Mouse (Mus musculus) kidney, adult 2 months (tissue): ENCODE measurements around the gene Cyp27b1. TPM values are rescaled to one million over a fixed set of nuclear protein-coding genes. Genes with fewer than 3 reads are reported as not detected.

ENCODE experiments used
- DNase-seq: peaks from one replicate; pipeline ENCODE4 v3.0.0; 2021
- H3K27ac ChIP-seq: fragments of 200-500 bp; 2 replicates; pipeline ENCODE4 v1.5.1; 2012; ENCODE audit warnings: low read depth, low read length, control low read depth, inconsistent platforms; ENCODE audit not compliant: insufficient read depth
- H3K27me3 ChIP-seq: fragments of 200-500 bp; replicated peaks from 2 replicates; pipeline ENCODE4 v1.6.1; 2012; ENCODE audit warnings: mild to moderate bottlenecking, moderate library complexity, low read length, inconsistent platforms; ENCODE audit not compliant: control insufficient read depth, insufficient read depth
- H3K36me3 ChIP-seq: fragments of 200-500 bp; 2 replicates; pipeline ENCODE4 v1.6.1; 2012; ENCODE audit warnings: mild to moderate bottlenecking, moderate library complexity, low read length, inconsistent platforms; ENCODE audit not compliant: control insufficient read depth, insufficient read depth
- H3K4me1 ChIP-seq: fragments of 200-500 bp; 2 replicates; pipeline ENCODE4 v1.6.1; 2011; ENCODE audit warnings: low read length; ENCODE audit not compliant: control insufficient read depth, insufficient read depth
- H3K4me3 ChIP-seq: fragments of 200-500 bp; 2 replicates; pipeline ENCODE4 v1.5.1; 2011; ENCODE audit warnings: mild to moderate bottlenecking, low read depth, low read length, control low read depth; ENCODE audit not compliant: insufficient read depth
- CTCF ChIP-seq: fragments of 200-500 bp; conservative IDR thresholded peaks from 2 replicates; pipeline ENCODE4 v1.5.1; 2011; ENCODE audit warnings: low read depth, mild to moderate bottlenecking, control low read depth, low read length, moderate library complexity, mixed read lengths; ENCODE audit not compliant: insufficient read depth, insufficient read length
- POLR2A ChIP-seq: fragments of 200-500 bp; IDR thresholded peaks from one replicate; pipeline ENCODE4 v1.6.1; 2011; ENCODE audit warnings: low read depth, low read length, control low read depth
- WGBS: fragments of 180-500 bp; shearing (Covaris S2); methylation state at CpG from one replicate; pipeline ENCODE4 v1.1.7; 2018; 5-methylcytosine and 5-hydroxymethylcytosine counted together
- polyA plus RNA-seq: library from polyadenylated mRNA; depleted of rRNA; stranded (reverse); fragments of >200 nt; gene quantifications from 2 replicates; pipeline ENCODE4 v1.2.3, GENCODE M21; 2012

Gene Cyp27b1
- polyA plus RNA-seq, 1 experiment, result 14.3 TPM

DNA sequence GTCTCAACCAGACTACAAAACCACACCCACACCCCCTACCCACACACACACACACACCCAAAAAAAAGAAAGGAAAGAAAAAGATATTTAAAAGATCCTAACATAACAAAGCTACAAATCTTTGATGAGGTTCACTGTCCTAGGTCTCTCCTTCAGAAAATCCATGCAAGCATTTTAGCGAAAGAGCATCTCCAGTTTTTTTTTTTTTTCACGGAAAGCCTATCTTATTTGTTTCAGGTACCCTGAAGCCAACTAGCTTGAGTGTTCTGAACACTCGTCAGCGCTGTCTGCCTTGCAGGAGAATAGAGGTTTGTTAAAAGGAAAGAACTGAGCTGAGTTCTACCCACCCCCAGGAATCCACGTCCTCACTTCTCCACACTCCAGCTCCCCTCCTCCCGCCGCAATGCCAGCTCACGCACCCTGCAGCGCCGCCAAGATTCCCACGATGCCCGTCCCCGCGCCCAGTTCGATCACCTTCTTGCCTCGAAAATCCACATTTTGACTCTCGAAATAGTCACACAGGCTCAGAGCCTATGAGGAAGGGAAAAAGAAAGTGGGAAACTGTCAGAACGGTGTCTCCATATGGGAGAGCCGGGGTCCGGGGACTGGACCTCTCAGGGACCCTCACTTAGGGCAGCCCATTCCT lies 7.4 kb upstream of the Cyp27b1 start:
- peaks cover 14% of the 10 kb centered on the region; the same call in 1 of the 2 replicates for H3K4me1 ChIP-seq
- no peaks in the 10 kb centered on the region for H3K27me3 ChIP-seq
- H3K27ac ChIP-seq, result peak overlapping the region; percentile 79
- H3K36me3 ChIP-seq, result no peaks in the 10 kb centered on the region
- peak overlapping the region; percentile 92 for H3K4me3 ChIP-seq
- TF ChIP-seq POLR2A (no peak), CTCF (no peak)
- no peak for DNase-seq
- 2% methylated on average over 20 of the region's 20 CpGs for WGBS

- H3K4me1 ChIP-seq, result peaks cover 10% of the 10 kb centered on the region; the same call in 1 of the 2 replicates
- no peaks in the 10 kb centered on the region for H3K36me3 ChIP-seq
- WGBS, result under 1% methylated on average over 28 of the region's 28 CpGs
- H3K27ac ChIP-seq, result peak within 1 kb of the TSS; percentile 79
- TF ChIP-seq POLR2A (no peak), CTCF (no peak)
- H3K4me3 ChIP-seq, result peak within 1 kb of the TSS; percentile 92
- peak; percentile 52 for DNase-seq
- H3K27me3 ChIP-seq, result no peaks in the 10 kb centered on the region
Observed at GRCm38 (mm10) chr10:127041274-127041766, 6.7 kb upstream of the Cyp27b1 start, which contains the start of the genes Mettl1 and Eef1akmt3. Gene Mettl1, plus strand, starts transcription at chr10:127041414. Gene Eef1akmt3, minus strand, starts transcription at chr10:127041513.

GRCm38 (mm10) chr10:127041774-127042338 lies 6.2 kb upstream of the Cyp27b1 start:
- no peaks in the 10 kb centered on the region for H3K27me3 ChIP-seq
- DNase-seq, result peak; percentile 92
- H3K27ac ChIP-seq, result peak overlapping the region; percentile 79
- H3K4me1 ChIP-seq, result peaks cover 10% of the 10 kb centered on the region; the same call in 1 of the 2 replicates
- no peak for TF ChIP-seq CTCF
- no peak for TF ChIP-seq POLR2A
- WGBS, result under 1% methylated on average over 44 of the region's 44 CpGs
- H3K4me3 ChIP-seq, result peak overlapping the region; percentile 92
- H3K36me3 ChIP-seq, result no peaks in the 10 kb centered on the region

- TF ChIP-seq POLR2A, result no peak
- TF ChIP-seq CTCF, result no peak
- no peak for DNase-seq
- 11% methylated on average over 5 of the region's 5 CpGs for WGBS
- Histone ChIP-seq H3K36me3 (no peaks in the 10 kb centered on the region), H3K4me3 (peak overlapping the region; percentile 92), H3K4me1 (peaks cover 10% of the 10 kb centered on the region; the same call in 1 of the 2 replicates), H3K27ac (peak overlapping the region; percentile 77), H3K27me3 (no peaks in the 10 kb centered on the region)
Observed at GRCm38 (mm10) chr10:127042468-127043115, 5.5 kb upstream of the Cyp27b1 start.

DNA sequence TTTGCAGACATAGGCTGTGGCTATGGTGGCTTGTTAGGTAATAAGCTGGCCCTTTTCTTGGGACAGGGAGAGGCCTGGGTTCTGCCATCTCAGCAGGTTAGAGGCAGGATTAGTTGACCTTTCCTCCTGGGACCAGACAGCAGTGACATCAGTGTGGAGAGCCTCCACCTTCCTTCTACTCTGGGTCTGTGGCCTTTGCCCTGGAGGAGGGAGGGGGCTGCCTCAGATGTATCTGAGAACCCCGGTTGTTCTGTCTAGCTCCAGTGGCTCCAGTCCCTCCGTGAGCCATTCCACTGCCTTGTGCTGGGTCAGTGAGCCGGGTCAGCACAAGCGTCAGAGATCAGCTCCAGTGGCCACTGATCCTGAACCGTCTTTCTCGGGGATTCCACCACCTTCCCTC lies 4.9 kb upstream of the Cyp27b1 start:
- no peaks in the 10 kb centered on the region for H3K36me3 ChIP-seq
- peaks cover 10% of the 10 kb centered on the region; the same call in 1 of the 2 replicates for H3K4me1 ChIP-seq
- WGBS, result 41% methylated on average over 6 of the region's 6 CpGs
- TF ChIP-seq POLR2A, result no peak
- TF ChIP-seq CTCF, result no peak
- DNase-seq, result peak; percentile 95
- H3K27ac ChIP-seq, result peak overlapping the region; percentile 77
- H3K4me3 ChIP-seq, result no peak overlapping the region
- no peaks in the 10 kb centered on the region for H3K27me3 ChIP-seq

GRCm38 (mm10) chr10:127048608-127049394 lies 751 bp downstream of the Cyp27b1 start:
- 4% methylated on average over 35 of the region's 35 CpGs for WGBS

More at GRCm38 (mm10) chr10:127048608-127049394, 751 bp downstream of the Cyp27b1 start:
- H3K4me3 ChIP-seq, result peak overlapping the region; percentile 36
- H3K4me1 ChIP-seq, result peaks cover 8% of the 10 kb centered on the region; the same call in 1 of the 2 replicates
- no peaks in the 10 kb centered on the region for H3K36me3 ChIP-seq
- no peaks in the 10 kb centered on the region for H3K27me3 ChIP-seq
- peak; percentile 47 for DNase-seq
- TF ChIP-seq CTCF, result no peak
- no peak for TF ChIP-seq POLR2A
- peak overlapping the region; percentile 6; the same call in 1 of the 2 replicates for H3K27ac ChIP-seq
